Mouse (Mus musculus) hindbrain, embryonic 10.5 days (tissue): Measurements from ENCODE around the gene Parp16. TPM values are rescaled to one million over a fixed set of nuclear protein-coding genes. Genes with fewer than 3 reads are reported as not detected.

Source experiments
- DNase-seq: peaks from one replicate; pipeline ENCODE4 v3.0.0-alpha.2; 2017; ENCODE audit warnings: low spot score
- H3K27ac ChIP-seq: fragments of 300-500 bp; sonication (generic); 2 replicates; pipeline ENCODE4 v1.5.1; 2016; ENCODE audit warnings: mild to moderate bottlenecking, moderate library complexity
- H3K27me3 ChIP-seq: fragments of 300-500 bp; sonication (generic); 2 replicates; pipeline ENCODE4 v1.6.1; 2016; ENCODE audit warnings: mild to moderate bottlenecking; ENCODE audit not compliant: poor library complexity, insufficient read depth, severe bottlenecking
- H3K36me3 ChIP-seq: fragments of 300-500 bp; sonication (generic); 2 replicates; pipeline ENCODE4 v1.6.1; 2016; ENCODE audit warnings: mild to moderate bottlenecking, moderate library complexity
- H3K4me1 ChIP-seq: fragments of 300-500 bp; sonication (generic); replicated peaks from 2 replicates; pipeline ENCODE4 v1.6.1; 2016; ENCODE audit warnings: mild to moderate bottlenecking
- H3K4me3 ChIP-seq: fragments of 300-500 bp; sonication (generic); 2 replicates; pipeline ENCODE4 v1.5.1; 2016; ENCODE audit warnings: mild to moderate bottlenecking, moderate library complexity
- H3K9me3 ChIP-seq: fragments of 300-500 bp; sonication (generic); 2 replicates; pipeline ENCODE4 v1.6.1; 2016; ENCODE audit warnings: mild to moderate bottlenecking, moderate library complexity
- WGBS: fragments of 180-500 bp; shearing (Covaris S2); methylation state at CpG from one replicate; pipeline ENCODE4 v1.1.7; 2016; 5-methylcytosine and 5-hydroxymethylcytosine counted together
- polyA plus RNA-seq: library from polyadenylated mRNA; unstranded; fragments of >200 nt; fragmentation: Nextera tagmentation; extraction: Ambion mirVana; gene quantifications from 2 replicates; pipeline ENCODE4 v1.2.1, GENCODE M21; 2016

Gene Parp16
- polyA plus RNA-seq, 1 experiment from 2014 or later = 8.0 TPM

DNA sequence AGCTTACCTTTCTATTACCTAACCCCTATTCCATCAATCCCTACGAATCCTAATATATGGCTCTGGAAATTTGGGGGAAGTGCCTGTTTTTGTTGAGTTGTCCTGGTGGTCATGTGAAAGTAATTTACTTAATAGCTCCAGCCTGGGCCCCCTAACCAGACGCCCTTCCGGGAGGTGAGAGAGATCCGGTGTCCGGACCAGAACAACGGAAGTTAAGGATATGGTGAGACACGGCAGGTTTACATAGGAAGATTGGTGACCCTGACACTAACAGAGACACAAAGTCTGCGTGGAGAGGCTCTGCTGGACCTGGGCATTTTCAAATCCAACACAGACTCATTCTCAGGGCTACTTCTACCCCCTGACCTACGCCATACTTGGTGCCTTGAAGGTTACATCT lies 28.8 kb upstream of the Parp16 start:
- DNase-seq = no peak
- H3K9me3 ChIP-seq = no peaks in the 10 kb centered on the region
- H3K27me3 ChIP-seq = peaks cover 6% of the 10 kb centered on the region; the same call in 1 of the 2 replicates
- no peak overlapping the region for H3K4me3 ChIP-seq
- H3K27ac ChIP-seq = peak overlapping the region; percentile 71
- peaks cover 86% of the 10 kb centered on the region for H3K4me1 ChIP-seq
- H3K36me3 ChIP-seq = peaks cover 71% of the 10 kb centered on the region
- 64% methylated on average over 9 of the region's 9 CpGs for WGBS

DNA sequence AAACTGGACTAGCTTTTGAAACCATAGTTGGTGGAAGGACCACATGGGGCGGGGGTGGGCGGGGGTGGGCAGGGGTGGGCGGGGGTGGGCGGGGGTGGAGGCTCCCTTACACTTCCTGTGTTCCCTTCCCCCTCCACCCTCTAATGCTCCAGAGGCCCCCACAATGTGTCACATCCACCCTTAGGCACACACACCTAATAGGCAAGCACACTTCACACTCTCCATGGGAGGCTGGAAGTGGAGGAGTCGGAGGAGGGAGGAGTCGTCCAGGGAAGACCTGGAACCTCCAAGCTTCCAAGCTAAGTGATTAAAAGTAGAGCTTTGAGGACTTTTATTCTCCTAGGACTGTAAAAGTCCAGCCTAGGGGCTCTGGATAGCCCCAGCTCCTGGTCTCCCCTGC lies 26.6 kb upstream of the Parp16 start:
- H3K27me3 ChIP-seq = no peaks in the 10 kb centered on the region
- 55% methylated on average over 6 of the region's 6 CpGs for WGBS
- H3K4me1 ChIP-seq = peaks cover 82% of the 10 kb centered on the region
- peaks cover 92% of the 10 kb centered on the region for H3K36me3 ChIP-seq
- DNase-seq = no peak
- H3K9me3 ChIP-seq = no peaks in the 10 kb centered on the region
- H3K4me3 ChIP-seq = no peak overlapping the region
- H3K27ac ChIP-seq = peak overlapping the region; percentile 72

DNA sequence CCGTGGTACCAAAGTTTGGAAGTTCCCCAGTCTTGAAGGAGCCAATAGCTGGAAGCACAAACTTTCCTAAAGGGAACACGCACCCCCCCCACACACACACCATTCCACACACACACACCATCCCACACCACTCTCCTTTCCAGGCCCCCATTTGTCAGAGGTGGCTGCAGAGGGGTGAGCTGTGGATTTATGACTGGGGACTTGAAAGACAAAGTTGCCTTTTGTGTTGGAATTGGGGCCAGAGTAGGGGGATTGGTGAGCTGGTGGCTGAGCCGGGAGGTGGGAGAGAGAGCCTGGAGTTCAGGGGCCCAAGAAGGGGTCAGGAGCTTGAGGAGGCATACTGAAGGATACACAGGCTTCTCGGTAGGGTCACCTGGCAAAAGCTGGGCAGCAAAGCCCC lies 26.2 kb upstream of the Parp16 start:
- no peak overlapping the region for H3K4me3 ChIP-seq
- 59% methylated on average over 4 of the region's 4 CpGs for WGBS
- DNase-seq = no peak
- peak overlapping the region; percentile 72 for H3K27ac ChIP-seq
- H3K9me3 ChIP-seq = no peaks in the 10 kb centered on the region
- H3K36me3 ChIP-seq = peaks cover 95% of the 10 kb centered on the region
- peaks cover 82% of the 10 kb centered on the region for H3K4me1 ChIP-seq
- no peaks in the 10 kb centered on the region for H3K27me3 ChIP-seq

DNA sequence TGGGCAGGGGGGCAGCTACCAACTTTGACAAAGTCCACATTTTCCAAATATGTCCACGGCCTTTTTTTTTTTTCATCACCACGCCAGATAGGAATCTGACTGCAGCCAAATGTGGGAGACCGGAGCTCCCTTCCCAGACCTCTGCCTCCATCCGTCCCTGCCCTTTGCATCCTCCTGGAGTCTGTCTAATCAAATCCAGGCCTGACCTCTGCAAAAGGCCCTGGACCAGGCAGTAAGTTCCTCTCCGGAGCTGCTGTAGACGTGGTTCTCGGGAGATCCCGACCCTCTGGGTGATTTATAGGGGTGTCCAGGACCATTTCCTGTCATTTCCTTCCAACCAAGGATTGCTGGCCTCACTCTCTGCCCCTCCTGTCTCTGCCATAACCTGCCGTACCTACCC lies 22.5 kb upstream of the Parp16 start:
- Histone ChIP-seq H3K27me3 (no peaks in the 10 kb centered on the region), H3K36me3 (peaks cover 83% of the 10 kb centered on the region), H3K4me3 (no peak overlapping the region), H3K9me3 (no peaks in the 10 kb centered on the region), H3K27ac (peak overlapping the region; percentile 81), H3K4me1 (peaks cover 83% of the 10 kb centered on the region)
- DNase-seq = no peak
- 60% methylated on average over 9 of the region's 9 CpGs for WGBS

DNA sequence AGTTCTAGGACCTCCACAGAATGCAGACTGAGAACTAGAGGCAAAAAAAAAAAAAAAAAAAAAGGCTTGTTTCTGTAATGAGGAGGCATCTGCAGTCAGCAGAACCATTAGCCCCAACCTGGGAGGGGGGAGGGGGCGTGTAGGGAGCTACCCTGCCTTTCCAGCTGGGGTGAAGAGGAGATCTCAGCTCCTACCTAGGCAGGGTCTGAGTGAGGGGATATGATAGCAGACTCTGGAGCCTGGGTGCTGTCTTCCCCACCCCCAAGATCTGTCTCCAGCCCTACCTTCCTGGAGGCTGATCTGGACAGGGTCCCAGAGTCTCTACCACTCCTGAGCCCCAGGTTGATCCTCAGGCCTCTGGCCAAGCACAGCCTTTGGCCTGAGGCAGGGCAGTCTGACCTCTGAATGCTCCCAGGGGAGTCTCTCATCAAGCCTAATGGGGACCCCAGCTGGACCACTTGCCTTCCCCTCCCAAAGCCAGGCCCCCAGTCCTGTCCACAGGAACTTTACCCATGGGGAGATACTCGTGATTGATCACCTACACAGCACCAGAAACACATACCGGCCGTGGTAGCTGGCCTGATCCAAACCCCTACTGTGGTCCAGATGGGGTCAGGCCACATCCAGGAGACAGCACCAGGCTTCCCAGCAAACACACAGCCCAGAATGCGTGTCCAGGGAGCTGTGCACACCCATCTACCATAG lies 19.8 kb upstream of the Parp16 start:
- H3K36me3 ChIP-seq = peaks cover 73% of the 10 kb centered on the region
- DNase-seq = peak; percentile 70

DNA sequence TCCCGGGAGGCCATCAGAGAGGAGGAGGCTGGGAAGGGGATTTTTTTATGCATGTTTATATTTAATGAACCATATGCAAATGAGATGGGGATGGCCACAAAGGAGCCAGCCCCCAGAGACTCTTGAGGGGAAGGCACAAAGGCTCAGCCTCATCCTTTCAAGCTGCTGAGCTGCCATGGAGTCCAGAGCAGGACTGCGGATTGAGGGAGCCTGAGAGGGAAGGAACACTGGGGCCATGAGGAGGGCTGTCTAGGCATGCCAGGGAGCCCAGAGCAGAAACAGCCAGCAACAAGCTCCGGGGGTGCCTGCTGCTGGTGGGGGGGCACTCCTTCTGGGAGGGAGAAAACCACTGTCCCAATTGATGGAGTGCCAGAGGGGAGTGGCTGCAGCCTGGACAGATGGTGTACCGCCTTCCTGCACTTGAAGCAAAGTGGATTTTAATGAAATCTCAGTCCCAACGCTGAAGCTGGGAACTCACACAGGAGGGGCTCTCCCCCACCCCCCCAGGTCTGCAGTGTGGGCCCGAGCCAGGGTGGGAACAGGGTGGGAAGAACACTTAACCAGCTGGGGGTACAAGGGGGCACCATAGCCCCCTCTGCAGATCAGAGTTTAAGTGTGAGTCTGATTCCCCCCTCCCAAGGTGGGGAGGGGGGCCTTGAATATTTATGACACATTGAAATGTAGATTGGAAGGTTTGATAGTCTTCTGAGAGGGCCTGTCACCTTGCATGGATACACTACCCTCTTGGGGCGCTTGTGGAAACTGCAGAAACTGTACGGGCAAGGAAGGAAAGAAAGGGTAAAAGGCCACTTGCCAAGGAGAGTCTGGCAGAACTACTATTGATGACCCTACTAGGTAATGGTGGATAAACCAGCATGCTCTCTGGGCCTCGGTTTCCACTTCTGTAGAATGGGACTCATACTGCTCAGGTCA lies 18.9 kb upstream of the Parp16 start:
- Histone ChIP-seq H3K9me3 (no peaks in the 10 kb centered on the region), H3K4me3 (peak overlapping the region; percentile 29), H3K4me1 (peaks cover 93% of the 10 kb centered on the region), H3K27ac (peak overlapping the region; percentile 95), H3K27me3 (no peaks in the 10 kb centered on the region), H3K36me3 (peaks cover 73% of the 10 kb centered on the region)
- DNase-seq = peak; percentile 81
- 24% methylated on average over 9 of the region's 9 CpGs for WGBS

More for the DNA sequence above, 19.8 kb upstream of the Parp16 start:
- Histone ChIP-seq H3K9me3 (no peaks in the 10 kb centered on the region), H3K4me1 (peaks cover 85% of the 10 kb centered on the region), H3K27me3 (no peaks in the 10 kb centered on the region), H3K4me3 (peak overlapping the region; percentile 29), H3K27ac (peak overlapping the region; percentile 95)
- WGBS = 11% methylated on average over 5 of the region's 5 CpGs

DNA sequence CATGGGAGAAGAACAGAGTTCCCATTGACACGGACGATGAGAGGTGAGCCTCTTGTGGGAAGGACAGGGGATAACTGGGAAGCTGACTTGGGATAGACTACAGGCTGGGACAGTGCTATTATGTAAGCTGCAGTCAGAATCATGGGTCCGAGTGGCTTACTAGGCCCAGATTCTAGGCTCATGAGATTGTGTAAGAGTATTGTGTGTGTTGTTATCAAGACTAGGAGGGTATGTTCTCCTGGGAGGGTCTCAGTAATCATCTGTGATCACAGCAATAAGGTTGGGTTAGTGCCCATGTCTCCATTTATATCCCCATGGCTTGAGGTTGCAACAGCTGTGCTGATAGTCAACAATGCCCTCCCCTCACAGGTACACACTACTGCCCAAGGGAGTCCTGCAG lies 17.7 kb upstream of the Parp16 start:
- peaks cover 99% of the 10 kb centered on the region for H3K4me1 ChIP-seq
- peak overlapping the region; percentile 95 for H3K27ac ChIP-seq
- no peak for DNase-seq
- H3K9me3 ChIP-seq = no peaks in the 10 kb centered on the region
- peak overlapping the region; percentile 39 for H3K4me3 ChIP-seq
- H3K27me3 ChIP-seq = no peaks in the 10 kb centered on the region
- WGBS = 59% methylated on average over 3 of the region's 3 CpGs
- peaks cover 73% of the 10 kb centered on the region for H3K36me3 ChIP-seq

DNA sequence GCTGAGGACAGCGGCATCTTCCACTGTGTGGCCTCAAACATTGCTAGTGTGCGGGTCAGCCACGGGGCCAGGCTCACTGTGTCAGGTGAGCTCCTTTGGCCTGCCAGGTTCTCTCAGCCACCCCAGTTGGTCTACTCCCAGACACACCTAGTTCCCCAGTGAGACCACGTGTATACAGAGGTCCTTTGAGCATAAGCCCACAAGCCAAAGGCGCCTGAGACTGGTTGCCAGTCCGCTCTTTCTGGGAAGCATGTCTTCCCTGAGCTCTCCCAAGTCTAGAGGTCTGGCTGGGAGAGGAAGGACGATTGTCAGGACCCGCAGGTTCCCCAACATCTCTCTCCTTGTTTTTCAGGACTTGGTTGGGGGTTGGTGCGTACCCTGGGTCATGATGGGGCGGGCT lies 17.2 kb upstream of the Parp16 start:
- Histone ChIP-seq H3K36me3 (peaks cover 73% of the 10 kb centered on the region), H3K4me1 (peaks cover 99% of the 10 kb centered on the region), H3K4me3 (peak overlapping the region; percentile 39), H3K27ac (peak overlapping the region; percentile 95), H3K27me3 (no peaks in the 10 kb centered on the region), H3K9me3 (no peaks in the 10 kb centered on the region)
- WGBS = 30% methylated on average over 10 of the region's 10 CpGs
- no peak for DNase-seq

DNA sequence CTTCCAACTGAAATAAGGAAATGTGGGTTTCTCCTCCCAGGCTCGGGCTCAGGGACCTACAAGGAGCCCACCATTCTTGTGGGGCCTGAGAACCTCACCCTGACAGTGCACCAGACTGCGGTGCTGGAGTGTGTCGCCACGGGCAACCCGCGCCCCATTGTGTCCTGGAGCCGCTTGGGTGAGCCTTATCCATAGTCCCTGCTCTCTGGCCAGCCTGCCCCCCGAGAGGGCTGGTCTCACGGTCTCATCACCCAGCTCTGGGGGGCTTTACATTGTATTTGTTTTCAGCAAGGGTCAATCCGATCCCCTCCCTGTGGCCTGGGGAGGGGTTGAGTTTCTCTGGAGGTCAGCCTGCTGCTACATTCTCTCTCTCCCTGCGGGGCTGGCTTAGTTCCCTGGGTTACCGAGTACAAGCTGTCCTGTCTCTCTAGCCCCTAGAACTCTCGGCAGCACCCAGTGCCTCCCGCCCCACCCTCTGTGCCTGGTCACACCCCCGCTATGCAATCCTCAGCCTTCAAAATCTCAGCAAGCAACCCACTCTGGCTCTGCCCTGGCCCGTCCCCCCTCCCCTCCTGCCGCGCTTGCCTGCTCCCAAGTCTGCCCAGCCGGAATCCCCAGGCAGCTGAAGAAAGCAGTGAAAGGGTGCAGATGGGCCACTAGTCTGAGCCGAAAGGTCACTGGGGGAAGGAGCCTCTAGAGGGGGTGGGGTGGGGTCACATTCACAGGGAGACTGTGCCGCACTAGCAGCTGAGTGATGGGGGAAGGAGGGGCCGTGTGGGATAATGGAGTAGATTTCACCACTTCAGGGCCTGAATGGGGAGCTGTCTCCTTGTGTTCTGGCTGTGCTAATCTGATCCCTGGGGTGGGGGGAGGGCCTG lies 16.6 kb upstream of the Parp16 start:
- peak overlapping the region; percentile 95 for H3K27ac ChIP-seq
- DNase-seq = peak; percentile 90
- no peaks in the 10 kb centered on the region for H3K9me3 ChIP-seq
- H3K4me3 ChIP-seq = peak overlapping the region; percentile 39
- peaks cover 98% of the 10 kb centered on the region for H3K4me1 ChIP-seq
- WGBS = 0% methylated on average over 22 of the region's 22 CpGs
- H3K27me3 ChIP-seq = no peaks in the 10 kb centered on the region
- H3K36me3 ChIP-seq = peaks cover 73% of the 10 kb centered on the region

DNA sequence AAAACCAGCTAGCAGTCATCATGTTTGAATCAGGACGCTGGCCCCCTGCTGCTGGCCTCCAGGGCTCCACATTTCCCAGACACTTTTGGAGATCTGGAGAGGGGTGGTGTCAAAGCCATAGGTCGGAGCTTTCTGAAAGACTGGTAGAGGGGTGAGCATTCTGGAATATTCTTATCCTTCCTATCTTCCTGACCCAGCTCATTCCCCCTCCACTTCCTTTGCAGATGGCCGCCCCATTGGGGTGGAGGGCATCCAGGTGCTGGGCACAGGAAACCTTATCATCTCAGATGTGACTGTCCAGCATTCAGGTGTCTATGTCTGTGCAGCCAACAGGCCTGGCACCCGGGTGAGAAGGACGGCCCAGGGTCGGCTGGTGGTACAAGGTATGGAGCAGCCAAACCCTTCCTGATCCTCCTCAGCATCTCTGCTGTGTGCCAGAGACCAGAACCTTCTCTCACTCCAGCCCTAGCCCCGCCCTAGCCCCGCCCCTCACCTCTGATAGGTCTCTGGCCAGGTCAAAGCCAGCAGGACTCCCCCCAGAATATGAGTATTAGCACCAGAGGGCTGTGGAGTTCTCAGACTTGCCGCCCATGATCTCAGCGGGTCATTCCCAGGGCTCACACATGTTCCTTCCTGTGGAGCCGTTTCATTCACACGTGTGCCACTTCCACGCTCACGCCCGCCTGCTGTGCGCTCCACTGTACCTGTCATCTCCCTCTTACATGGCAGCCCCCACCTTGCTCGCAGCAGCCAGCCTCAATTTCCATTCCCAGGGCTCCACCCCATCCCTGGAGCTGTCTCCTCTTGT lies 15.1 kb upstream of the Parp16 start:
- 29% methylated on average over 17 of the region's 17 CpGs for WGBS
- Histone ChIP-seq H3K27ac (peak overlapping the region; percentile 95), H3K9me3 (no peaks in the 10 kb centered on the region), H3K4me1 (peaks cover 94% of the 10 kb centered on the region), H3K36me3 (peaks cover 77% of the 10 kb centered on the region), H3K4me3 (peak overlapping the region; percentile 39), H3K27me3 (no peaks in the 10 kb centered on the region)
- no peak for DNase-seq

DNA sequence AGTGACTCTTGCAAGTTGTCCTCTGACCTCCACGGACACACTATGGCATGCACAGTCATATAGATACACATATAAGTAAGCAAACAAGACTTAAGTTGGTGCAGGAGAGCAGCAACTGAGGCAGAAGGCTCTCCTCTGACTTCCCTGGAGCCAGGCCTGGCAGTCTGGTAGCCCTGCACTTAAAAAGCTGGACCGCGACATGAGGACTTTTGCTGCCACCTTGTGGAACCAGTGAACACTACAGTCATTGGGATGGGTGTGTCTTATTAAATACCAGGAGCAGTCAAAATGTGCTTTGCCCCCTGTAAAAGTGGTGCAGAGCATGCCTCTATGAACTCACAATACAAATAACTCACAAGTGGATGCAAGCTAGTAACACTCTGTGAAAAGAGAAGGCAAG lies 6.6 kb upstream of the Parp16 start:
- Histone ChIP-seq H3K27ac (peak overlapping the region; percentile 29; the same call in 1 of the 2 replicates), H3K9me3 (no peaks in the 10 kb centered on the region), H3K4me3 (no peak overlapping the region), H3K36me3 (peaks cover 36% of the 10 kb centered on the region), H3K4me1 (peaks cover 77% of the 10 kb centered on the region), H3K27me3 (no peaks in the 10 kb centered on the region)
- 5% methylated on average over 3 of the region's 3 CpGs for WGBS
- DNase-seq = peak; percentile 89

DNA sequence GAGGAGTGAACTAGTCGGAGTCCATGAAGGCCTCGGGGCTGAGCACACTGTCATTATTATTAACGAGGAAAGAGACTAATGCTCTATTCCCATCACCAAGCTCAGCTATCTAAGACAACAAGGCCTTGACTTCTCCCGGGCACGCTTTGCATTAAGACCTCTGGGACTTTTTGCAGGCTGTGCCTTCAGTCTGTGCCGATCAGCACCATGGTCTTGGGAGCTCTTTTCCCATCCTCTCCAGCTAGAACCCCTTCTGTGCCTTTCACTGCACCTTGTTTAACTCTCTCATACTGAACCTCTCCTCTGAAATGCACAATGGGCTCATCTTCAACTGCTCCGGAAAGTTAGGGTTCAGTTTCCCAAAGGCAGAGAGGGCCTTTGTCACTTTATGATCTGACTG lies 4.8 kb upstream of the Parp16 start:
- no peaks in the 10 kb centered on the region for H3K9me3 ChIP-seq
- H3K36me3 ChIP-seq = peaks cover 19% of the 10 kb centered on the region
- peaks cover 81% of the 10 kb centered on the region for H3K4me1 ChIP-seq
- H3K27ac ChIP-seq = peak overlapping the region; percentile 65
- peak; percentile 8 for DNase-seq
- H3K27me3 ChIP-seq = no peaks in the 10 kb centered on the region
- WGBS = 57% methylated on average over 7 of the region's 7 CpGs
- no peak overlapping the region for H3K4me3 ChIP-seq
